Mouse (Mus musculus): ENCODE results near the gene Rec114.

DNA sequence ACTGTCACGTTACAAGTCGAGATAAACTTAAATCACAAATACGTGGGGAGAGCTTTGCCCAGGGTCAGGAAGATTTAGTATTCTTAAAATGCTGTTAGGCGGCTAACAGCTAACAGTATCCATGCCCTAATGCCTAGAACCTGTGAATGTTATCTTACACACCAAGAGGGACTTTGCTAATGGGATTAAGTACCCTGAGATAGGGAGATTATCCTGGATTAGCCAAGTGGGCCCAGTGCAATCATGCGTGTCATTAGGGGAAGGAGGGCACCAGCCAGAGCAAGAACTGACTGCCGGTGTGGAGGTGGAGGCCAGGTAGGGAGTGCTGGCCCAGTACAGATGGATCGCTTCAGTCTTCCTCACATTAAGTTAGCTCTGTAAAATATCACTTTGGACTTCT is 22.7 kb downstream of the Rec114 start:
- TF ChIP-seq CTCF (IDR thresholded peaks at IDR 0.05) (no peak), EP300 (IDR thresholded peaks at IDR 0.05; ENCODE audit: insufficient read depth, low read depth, low read length) (no peak)

Measured in heart, adult 2 months (tissue).